ENCODE assay signal across 9 mouse cellular contexts in the genomic region with DNA sequence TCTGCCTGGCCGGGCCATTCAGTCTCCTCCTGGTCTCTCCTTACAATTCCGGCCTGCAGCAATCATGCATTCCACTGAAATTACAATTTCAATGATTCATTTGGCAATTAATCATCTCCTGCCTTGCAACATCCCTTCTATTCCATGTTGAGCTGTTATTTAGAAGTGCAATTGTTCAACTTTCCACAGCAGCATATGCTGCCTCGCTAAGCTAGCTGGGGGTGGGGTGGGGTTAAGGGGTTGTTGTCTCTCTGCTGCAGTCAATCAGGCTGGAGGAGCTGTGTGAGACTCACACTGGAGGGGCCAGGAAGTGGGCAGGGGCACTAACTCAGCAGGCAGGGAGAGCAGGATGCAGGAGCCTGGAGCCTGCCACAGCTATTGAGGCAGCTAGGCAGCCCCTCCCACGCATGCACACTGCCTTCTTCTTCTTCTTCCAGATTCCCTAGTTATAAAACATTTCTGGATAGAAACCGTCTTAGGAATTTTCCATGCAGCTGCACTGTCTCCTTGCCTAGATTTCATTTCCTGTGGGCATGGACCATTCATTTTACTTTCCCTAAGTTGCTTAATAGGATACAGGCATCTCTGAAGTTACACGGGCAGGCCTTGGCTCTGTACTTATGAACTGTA.
A peak's percentile ranks its signal among the peaks of the same experiment; 100 is the strongest.
DNase-seq lines count a peak whose midpoint lies in the region; ATAC-seq and TF ChIP-seq lines count a peak whose summit lies in the region.
"Had no signal": no experiment of that assay in that cellular context is flagged by ENCODE, and none has a peak within 500 bp of the region (broad histone marks: within the 10 kb centered on the region; RNA-seq: fewer than 3 reads in every experiment).

No protein-coding gene starts in this region.

- intact Hi-C loops in gastrocnemius, postnatal 36 days (cut with DNase I), result loop anchor here (10.0 kb wide), 1 partner anchor 692 kb away; no protein-coding TSS in a partner anchor

- no peak for DNase-seq in hindbrain, embryonic 11.5 days (ENCODE audit: low spot score)
- no peak for DNase-seq in hindbrain, embryonic 14.5 days (ENCODE audit: low spot score)
- DNase-seq in gastrocnemius, postnatal 36 days, result peak; percentile 17 to 51
- DNase-seq in kidney, postnatal 36 days, result peak; percentile 28 to 43
- peak; percentile 28 for DNase-seq in lung, postnatal 14 days
- no peak for DNase-seq in retina, postnatal 1 day

- H3K9me3 ChIP-seq in hindbrain, embryonic 11.5 days (ENCODE audit: control insufficient read depth, low read length), result no peaks in the 10 kb centered on the region
- no peaks in the 10 kb centered on the region for H3K9me3 ChIP-seq in hindbrain, embryonic 14.5 days (ENCODE audit: control insufficient read depth, low read length)
- H3K9me3 ChIP-seq: neural tube, embryonic 12.5 days had no signal

- no peaks in the 10 kb centered on the region; the same call in 1 of the 2 replicates for H3K4me1 ChIP-seq in hindbrain, embryonic 11.5 days (replicated peaks; ENCODE audit: control insufficient read depth, insufficient read depth, low read length)
- peaks cover 8% of the 10 kb centered on the region for H3K4me1 ChIP-seq in hindbrain, embryonic 14.5 days (replicated peaks; ENCODE audit: control insufficient read depth, insufficient read depth, low read length)
- peaks cover 11% of the 10 kb centered on the region for H3K4me1 ChIP-seq in cortical plate, adult 2 months (ENCODE audit: control insufficient read depth, insufficient read depth, low read length)

- no peaks in the 10 kb centered on the region for H3K27me3 ChIP-seq in hindbrain, embryonic 11.5 days (ENCODE audit: control insufficient read depth, insufficient read depth, low read length)
- H3K27me3 ChIP-seq in hindbrain, embryonic 14.5 days (ENCODE audit: control insufficient read depth, insufficient read depth, low read length), result no peaks in the 10 kb centered on the region
- H3K27me3 ChIP-seq: neural tube, embryonic 12.5 days had no signal

- H3K4me2 ChIP-seq in hindbrain, embryonic 11.5 days (replicated peaks; ENCODE audit: low read depth, low read length), result no peak overlapping the region
- no peak overlapping the region for H3K4me2 ChIP-seq in hindbrain, embryonic 14.5 days (replicated peaks)
- H3K4me2 ChIP-seq: neural tube, embryonic 12.5 days had no signal

- WGBS in hindbrain, embryonic 11.5 days, result 21% methylated on average over 6 of the region's 6 CpGs
- 26% methylated on average over 6 of the region's 6 CpGs for WGBS in hindbrain, embryonic 14.5 days

- H3K36me3 ChIP-seq in hindbrain, embryonic 11.5 days (ENCODE audit: control insufficient read depth, insufficient read depth, low read length), result no peaks in the 10 kb centered on the region
- no peaks in the 10 kb centered on the region for H3K36me3 ChIP-seq in hindbrain, embryonic 14.5 days (replicated peaks; ENCODE audit: control insufficient read depth, insufficient read depth)
- H3K36me3 ChIP-seq: neural tube, embryonic 12.5 days had no signal

- no peak for TF ChIP-seq CTCF in cortical plate, adult 2 months (IDR thresholded peaks at IDR 0.05; ENCODE audit: extremely low read depth, insufficient read depth, low read length)

- TF ChIP-seq POLR2A in cortical plate, adult 2 months (IDR thresholded peaks at IDR 0.05; ENCODE audit: extremely low read depth, insufficient read depth, low read length), result peak; percentile 63; the same call in 1 of the 2 replicates

- no peak overlapping the region for H3K27ac ChIP-seq in hindbrain, embryonic 11.5 days (ENCODE audit: low read depth, low read length)
- H3K27ac ChIP-seq in hindbrain, embryonic 14.5 days, result no peak overlapping the region
- peak overlapping the region; percentile 76 for H3K27ac ChIP-seq in cortical plate, adult 2 months (ENCODE audit: insufficient read depth, low read length)
- H3K27ac ChIP-seq: neural tube, embryonic 12.5 days had no signal

- ATAC-seq in hindbrain, embryonic 11.5 days (ENCODE audit: low FRiP score), result peak; percentile 16; the same call in 1 of the 2 replicates
- no peak for ATAC-seq in hindbrain, embryonic 14.5 days (ENCODE audit: low FRiP score)
- ATAC-seq in megakaryocyte-erythroid progenitor cell, adult 5-6 weeks (replicated peaks; ENCODE audit: low FRiP score, low TSS enrichment, poor library complexity, severe bottlenecking), result no peak

- H3K9ac ChIP-seq in hindbrain, embryonic 11.5 days (ENCODE audit: low read depth, low read length), result no peak overlapping the region
- no peak overlapping the region for H3K9ac ChIP-seq in hindbrain, embryonic 14.5 days
- H3K9ac ChIP-seq: neural tube, embryonic 12.5 days had no signal

- H3K4me3 ChIP-seq in hindbrain, embryonic 11.5 days (ENCODE audit: low read depth, low read length), result no peak overlapping the region
- H3K4me3 ChIP-seq in hindbrain, embryonic 14.5 days (replicated peaks; ENCODE audit: low read length), result no peak overlapping the region
- no peak overlapping the region for H3K4me3 ChIP-seq in cortical plate, adult 2 months (ENCODE audit: insufficient read depth, low read length)
- H3K4me3 ChIP-seq: neural tube, embryonic 12.5 days had no signal

Comparison
In these comparisons a context has a peak if more than half of its experiments do, and no peak if none do; other contexts are left out.
1. DNase-seq: peak in gastrocnemius, postnatal 36 days (2 of 2), kidney, postnatal 36 days (2 of 2) and lung, postnatal 14 days (single experiment); none in hindbrain, embryonic 11.5 days (single experiment), hindbrain, embryonic 14.5 days (single experiment) and retina, postnatal 1 day (single experiment).